Mouse (Mus musculus) heart, embryonic 16.5 days (tissue): ENCODE results near the gene Zfp39. TPM values are rescaled to one million over a fixed set of nuclear protein-coding genes. Genes with fewer than 3 reads are reported as not detected.

Source experiments
- ATAC-seq: fragments of 200-750 bp; cut with Nextera tagmentation; replicated peaks from 2 replicates; pipeline ENCODE4 v1.8.0; 2017; ENCODE audit warnings: moderate number of reproducible peaks; ENCODE audit not compliant: insufficient read depth, low FRiP score; ENCODE audit errors: extremely low read depth
- H3K27ac ChIP-seq: fragments of 300-500 bp; sonication (generic); 2 replicates; pipeline ENCODE4 v1.5.1; 2014; ENCODE audit warnings: mild to moderate bottlenecking, low read length, control low read depth, moderate library complexity
- H3K27me3 ChIP-seq: fragments of 300-500 bp; sonication (generic); 2 replicates; pipeline ENCODE4 v1.6.1; 2014; ENCODE audit warnings: low read length, mixed read lengths; ENCODE audit not compliant: control insufficient read depth, insufficient read depth
- H3K36me3 ChIP-seq: fragments of 300-500 bp; sonication (generic); 2 replicates; pipeline ENCODE4 v1.6.1; 2014; ENCODE audit not compliant: control insufficient read depth, insufficient read depth
- H3K4me1 ChIP-seq: fragments of 300-500 bp; sonication (generic); 2 replicates; pipeline ENCODE4 v1.6.1; 2014; ENCODE audit warnings: low read length, mixed read lengths; ENCODE audit not compliant: control insufficient read depth, insufficient read depth
- H3K4me2 ChIP-seq: fragments of 300-500 bp; sonication (generic); 2 replicates; pipeline ENCODE4 v1.6.1; 2014; ENCODE audit warnings: low read depth, mild to moderate bottlenecking, control low read depth, low read length
- H3K4me3 ChIP-seq: fragments of 300-500 bp; sonication (generic); 2 replicates; pipeline ENCODE4 v1.5.1; 2014; ENCODE audit warnings: mild to moderate bottlenecking, control low read depth, low read length
- H3K9ac ChIP-seq: fragments of 300-500 bp; sonication (generic); 2 replicates; pipeline ENCODE4 v1.6.1; 2014; ENCODE audit warnings: low read length, control low read depth
- H3K9me3 ChIP-seq: fragments of 300-500 bp; sonication (generic); replicated peaks from 2 replicates; pipeline ENCODE4 v1.6.1; 2016; ENCODE audit warnings: low read length; ENCODE audit not compliant: control insufficient read depth
- WGBS: fragments of 180-500 bp; shearing (Covaris S2); extraction: QIAGEN DNeasy Blood & Tissue Kit; methylation state at CpG from one replicate; pipeline ENCODE4 v1.1.7; 2014; 5-methylcytosine and 5-hydroxymethylcytosine counted together
- polyA plus RNA-seq: library from polyadenylated mRNA; unstranded; fragments of >200 nt; fragmentation: Nextera tagmentation; extraction: Ambion mirVana; gene quantifications from 2 replicates; pipeline ENCODE4 v1.2.1, GENCODE M21; 2015

The Zfp39 gene
- polyA plus RNA-seq, 1 experiment from 2014 or later, result 5.0 TPM

GRCm38 (mm10) chr11:58944136-58944535, 40.1 kb upstream of the Zfp39 start:
- peaks cover 10% of the 10 kb centered on the region for H3K27me3 ChIP-seq
- H3K4me2 ChIP-seq, result no peak overlapping the region
- H3K4me3 ChIP-seq, result no peak overlapping the region
- no peak for ATAC-seq
- no peak overlapping the region for H3K27ac ChIP-seq
- H3K4me1 ChIP-seq, result peaks cover 8% of the 10 kb centered on the region
- WGBS, result 73% methylated on average over 5 of the region's 5 CpGs
- H3K9me3 ChIP-seq, result no peaks in the 10 kb centered on the region
- no peak overlapping the region for H3K9ac ChIP-seq
- H3K36me3 ChIP-seq, result no peaks in the 10 kb centered on the region

DNA sequence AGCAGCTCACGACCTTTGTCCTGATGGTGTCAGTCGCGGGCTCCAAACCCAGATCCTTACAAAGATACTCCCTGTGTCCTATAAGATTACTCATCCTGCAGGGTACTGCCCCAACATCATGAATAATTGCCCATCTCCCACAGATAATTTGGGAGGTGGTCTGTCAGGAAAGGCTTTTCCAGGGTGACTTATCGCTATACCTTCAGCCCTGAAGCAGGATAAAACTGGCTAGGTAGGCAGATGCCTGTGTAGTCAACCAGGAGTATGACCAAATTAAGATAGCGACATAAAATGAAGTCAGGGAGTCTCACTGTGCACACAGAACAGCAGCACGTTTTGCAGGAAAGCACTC, 35.0 kb upstream of the Zfp39 start:
- WGBS, result 15% methylated on average over 6 of the region's 6 CpGs
- Histone ChIP-seq H3K36me3 (peaks cover 21% of the 10 kb centered on the region), H3K4me1 (peaks cover 17% of the 10 kb centered on the region), H3K4me2 (peak overlapping the region; percentile 84), H3K27ac (peak overlapping the region; percentile 98), H3K4me3 (peak overlapping the region; percentile 83), H3K9me3 (no peaks in the 10 kb centered on the region), H3K27me3 (peaks cover 1% of the 10 kb centered on the region; the same call in 1 of the 2 replicates), H3K9ac (peak overlapping the region; percentile 93)
- ATAC-seq, result no peak

- peak; percentile 97 for ATAC-seq
- H3K4me2 ChIP-seq, result peak within 1 kb of the TSS; percentile 84
- peak within 1 kb of the TSS; percentile 98 for H3K27ac ChIP-seq
- peak within 1 kb of the TSS; percentile 93 for H3K9ac ChIP-seq
- H3K4me1 ChIP-seq, result peaks cover 17% of the 10 kb centered on the region
- WGBS, result under 1% methylated on average over 92 of the region's 95 CpGs
- H3K4me3 ChIP-seq, result peak within 1 kb of the TSS; percentile 83
- H3K36me3 ChIP-seq, result peaks cover 27% of the 10 kb centered on the region
- no peaks in the 10 kb centered on the region for H3K27me3 ChIP-seq
- no peaks in the 10 kb centered on the region for H3K9me3 ChIP-seq
Measured at GRCm38 (mm10) chr11:58938322-58939087, 34.5 kb upstream of the Zfp39 start, which contains the start of gene Rnf187. Rnf187 (minus strand) TSS chr11:58938916.

DNA sequence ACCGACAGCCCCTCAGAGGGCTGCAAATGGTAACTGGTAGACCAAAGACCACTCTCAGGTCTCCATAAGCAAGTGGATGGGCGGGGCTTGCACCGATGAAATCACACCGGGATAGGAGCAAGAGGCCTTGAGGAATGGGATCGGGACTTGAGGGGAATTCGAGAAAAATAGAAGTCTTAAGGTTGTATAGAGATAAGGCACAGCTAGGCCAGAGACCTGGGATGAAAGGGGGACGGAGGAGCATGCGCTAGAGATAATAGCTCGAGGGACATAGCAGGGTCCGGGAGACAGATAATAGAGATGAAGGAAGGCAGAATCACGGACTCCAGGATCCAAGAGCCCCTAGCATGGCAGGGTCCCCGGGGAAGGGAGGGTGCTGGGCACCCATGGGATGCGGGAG, 33.9 kb upstream of the Zfp39 start:
- peaks cover 31% of the 10 kb centered on the region for H3K36me3 ChIP-seq
- no peak for ATAC-seq
- peak overlapping the region; percentile 93 for H3K9ac ChIP-seq
- H3K27ac ChIP-seq, result peak overlapping the region; percentile 98
- H3K4me3 ChIP-seq, result peak overlapping the region; percentile 83
- no peaks in the 10 kb centered on the region for H3K27me3 ChIP-seq
- H3K4me2 ChIP-seq, result peak overlapping the region; percentile 84
- WGBS, result 2% methylated on average over 13 of the region's 13 CpGs
- peaks cover 17% of the 10 kb centered on the region for H3K4me1 ChIP-seq
- H3K9me3 ChIP-seq, result no peaks in the 10 kb centered on the region

DNA sequence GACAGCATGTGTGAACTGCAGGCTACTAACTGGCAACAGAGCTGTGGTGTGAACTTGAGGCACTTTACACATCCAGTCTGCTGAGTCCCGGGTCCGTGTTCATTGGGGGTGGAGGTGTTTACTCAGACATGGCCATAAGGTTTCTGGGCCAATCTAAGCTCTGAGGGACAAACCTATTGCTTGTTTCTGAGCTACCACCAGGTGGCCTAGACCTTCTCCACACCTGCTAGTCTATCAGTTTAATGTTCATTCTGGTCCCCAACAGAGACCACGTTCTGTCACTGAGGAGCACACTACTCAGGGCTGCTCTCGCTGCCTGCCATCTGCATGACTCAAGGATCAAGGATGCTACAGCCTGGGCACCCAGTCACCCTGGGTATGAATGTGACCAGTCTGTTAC, 27.6 kb upstream of the Zfp39 start:
- Histone ChIP-seq H3K4me2 (no peak overlapping the region), H3K4me3 (no peak overlapping the region), H3K4me1 (peaks cover 6% of the 10 kb centered on the region; the same call in 1 of the 2 replicates), H3K36me3 (peaks cover 39% of the 10 kb centered on the region), H3K27me3 (no peaks in the 10 kb centered on the region), H3K9ac (no peak overlapping the region), H3K27ac (no peak overlapping the region), H3K9me3 (no peaks in the 10 kb centered on the region)
- ATAC-seq, result no peak
- WGBS, result 65% methylated on average over 4 of the region's 4 CpGs

GRCm38 (mm10) chr11:58930254-58930653, 26.2 kb upstream of the Zfp39 start:
- Histone ChIP-seq H3K4me3 (no peak overlapping the region), H3K36me3 (peaks cover 31% of the 10 kb centered on the region), H3K27ac (no peak overlapping the region), H3K4me2 (no peak overlapping the region), H3K4me1 (peaks cover 3% of the 10 kb centered on the region; the same call in 1 of the 2 replicates), H3K27me3 (no peaks in the 10 kb centered on the region), H3K9me3 (no peaks in the 10 kb centered on the region), H3K9ac (no peak overlapping the region)
- WGBS, result 71% methylated on average over 3 of the region's 3 CpGs
- no peak for ATAC-seq

- Histone ChIP-seq H3K9ac (no peak overlapping the region), H3K4me3 (no peak overlapping the region), H3K4me1 (peaks cover 3% of the 10 kb centered on the region; the same call in 1 of the 2 replicates), H3K27ac (no peak overlapping the region), H3K36me3 (peaks cover 27% of the 10 kb centered on the region), H3K27me3 (no peaks in the 10 kb centered on the region), H3K4me2 (no peak overlapping the region), H3K9me3 (no peaks in the 10 kb centered on the region)
- ATAC-seq, result no peak
- 51% methylated on average over 3 of the region's 3 CpGs for whole genome bisulfite sequencing
Measured at GRCm38 (mm10) chr11:58929641-58930040, 25.6 kb upstream of the Zfp39 start.

DNA sequence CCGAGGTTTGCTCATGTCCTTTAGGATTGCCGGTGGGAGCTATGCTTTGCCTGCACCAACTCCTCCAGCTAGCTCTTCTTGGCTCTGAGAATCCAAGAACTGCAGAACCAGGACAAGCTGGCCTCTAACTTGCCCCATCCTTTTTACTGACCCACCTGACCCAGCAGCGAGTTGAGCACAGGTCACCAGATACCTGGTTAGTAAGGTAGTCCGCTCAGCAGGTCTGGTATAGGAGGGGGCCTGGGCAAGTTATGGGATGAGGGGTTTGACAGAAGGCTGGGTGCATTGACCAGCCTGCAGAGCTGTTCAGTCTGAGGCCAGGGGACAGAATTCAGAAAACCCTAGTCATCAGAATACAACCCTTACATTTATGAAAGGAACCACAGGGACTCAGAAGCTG, 25.0 kb upstream of the Zfp39 start:
- Histone ChIP-seq H3K9ac (no peak overlapping the region), H3K27ac (no peak overlapping the region), H3K36me3 (peaks cover 22% of the 10 kb centered on the region), H3K4me2 (no peak overlapping the region), H3K9me3 (no peaks in the 10 kb centered on the region), H3K4me3 (no peak overlapping the region), H3K27me3 (no peaks in the 10 kb centered on the region), H3K4me1 (peaks cover 3% of the 10 kb centered on the region; the same call in 1 of the 2 replicates)
- WGBS, result 68% methylated on average over 4 of the region's 4 CpGs
- ATAC-seq, result no peak

- WGBS, result 21% methylated on average over 20 of the region's 20 CpGs
- peak; percentile 63 for ATAC-seq
- Histone ChIP-seq H3K9ac (peak overlapping the region; percentile 46), H3K36me3 (peaks cover 14% of the 10 kb centered on the region; the same call in 1 of the 2 replicates), H3K4me1 (peaks cover 3% of the 10 kb centered on the region; the same call in 1 of the 2 replicates), H3K4me2 (peak overlapping the region; percentile 55), H3K9me3 (no peaks in the 10 kb centered on the region), H3K27me3 (no peaks in the 10 kb centered on the region), H3K27ac (peak overlapping the region; percentile 56), H3K4me3 (peak overlapping the region; percentile 42)
Measured at GRCm38 (mm10) chr11:58927790-58928651, 24.0 kb upstream of the Zfp39 start.
